Mouse (Mus musculus): ENCODE results near the gene Uvrag. TPM values are rescaled to one million over a fixed set of nuclear protein-coding genes. Genes with fewer than 3 reads are reported as not detected.

Gene Uvrag
- polyA plus RNA-seq, 1 experiment from 2014 or later: 15.0 TPM

DNA sequence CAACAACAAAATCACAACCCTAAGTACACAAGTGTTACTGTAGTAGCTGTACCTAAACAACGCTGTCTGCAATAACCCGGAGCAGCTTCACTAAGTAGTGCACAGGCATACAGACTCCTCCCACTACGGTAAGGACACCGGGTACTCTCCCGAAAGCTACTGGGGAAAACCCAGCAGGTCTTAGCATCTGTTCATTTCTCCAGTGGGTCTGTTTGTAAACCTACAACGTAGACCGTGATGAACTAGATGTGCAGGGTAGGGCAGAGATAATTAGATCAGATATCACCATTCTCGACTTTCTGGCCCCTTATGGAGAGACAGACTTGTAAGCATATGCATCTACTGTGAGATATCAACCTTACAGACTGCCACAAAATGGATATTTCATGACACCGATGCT lies 99.1 kb downstream of the Uvrag start:
- H3K4me2 ChIP-seq (replicated peaks): no peak overlapping the region
- no peaks in the 10 kb centered on the region for H3K27me3 ChIP-seq (replicated peaks)
- no peaks in the 10 kb centered on the region for H3K9me3 ChIP-seq
- no peaks in the 10 kb centered on the region for H3K36me3 ChIP-seq
- no peak overlapping the region for H3K4me3 ChIP-seq
- H3K4me1 ChIP-seq: peaks cover 8% of the 10 kb centered on the region; the same call in 1 of the 2 replicates
- WGBS: 83% methylated on average over 9 of the region's 9 CpGs
- H3K9ac ChIP-seq: no peak overlapping the region
- ATAC-seq (ENCODE audit: low FRiP score, low read depth): no peak
- H3K27ac ChIP-seq: no peak overlapping the region

- 93% methylated on average over 8 of the region's 8 CpGs for WGBS
- ATAC-seq (ENCODE audit: low FRiP score, low read depth): no peak
These were observed 101.0 kb downstream of the Uvrag start for GRCm38 (mm10) chr7:99039912-99040311.

GRCm38 (mm10) chr7:99036284-99036683 lies 104.7 kb downstream of the Uvrag start:
- H3K27me3 ChIP-seq (replicated peaks): no peaks in the 10 kb centered on the region
- no peak overlapping the region for H3K9ac ChIP-seq
- no peaks in the 10 kb centered on the region for H3K4me1 ChIP-seq
- no peak for ATAC-seq (ENCODE audit: low FRiP score, low read depth)
- WGBS: 91% methylated on average over 8 of the region's 8 CpGs
- H3K4me3 ChIP-seq: no peak overlapping the region
- H3K9me3 ChIP-seq: no peaks in the 10 kb centered on the region
- no peak overlapping the region for H3K27ac ChIP-seq
- no peaks in the 10 kb centered on the region for H3K36me3 ChIP-seq
- no peak overlapping the region for H3K4me2 ChIP-seq (replicated peaks)

More at GRCm38 (mm10) chr7:99039912-99040311, 101.0 kb downstream of the Uvrag start:
- H3K36me3 ChIP-seq: no peaks in the 10 kb centered on the region
- H3K4me1 ChIP-seq: no peaks in the 10 kb centered on the region
- H3K9me3 ChIP-seq: no peaks in the 10 kb centered on the region
- no peaks in the 10 kb centered on the region for H3K27me3 ChIP-seq (replicated peaks)
- no peak overlapping the region for H3K9ac ChIP-seq
- no peak overlapping the region for H3K27ac ChIP-seq
- H3K4me2 ChIP-seq (replicated peaks): no peak overlapping the region
- no peak overlapping the region for H3K4me3 ChIP-seq

GRCm38 (mm10) chr7:99034909-99035308 lies 106.0 kb downstream of the Uvrag start:
- H3K36me3 ChIP-seq: no peaks in the 10 kb centered on the region
- H3K4me2 ChIP-seq (replicated peaks): no peak overlapping the region
- no peaks in the 10 kb centered on the region for H3K9me3 ChIP-seq
- WGBS: 95% methylated on average over 2 of the region's 2 CpGs
- H3K9ac ChIP-seq: no peak overlapping the region
- H3K4me3 ChIP-seq: no peak overlapping the region
- no peak for ATAC-seq (ENCODE audit: low FRiP score, low read depth)
- no peaks in the 10 kb centered on the region for H3K27me3 ChIP-seq (replicated peaks)
- no peak overlapping the region for H3K27ac ChIP-seq
- H3K4me1 ChIP-seq: no peaks in the 10 kb centered on the region

GRCm38 (mm10) chr7:99033838-99034237 lies 107.1 kb downstream of the Uvrag start:
- no peaks in the 10 kb centered on the region for H3K4me1 ChIP-seq
- no peaks in the 10 kb centered on the region for H3K27me3 ChIP-seq (replicated peaks)
- H3K9ac ChIP-seq: no peak overlapping the region
- no peaks in the 10 kb centered on the region for H3K9me3 ChIP-seq
- WGBS: 90% methylated on average over 5 of the region's 5 CpGs
- no peak overlapping the region for H3K4me2 ChIP-seq (replicated peaks)
- no peak overlapping the region for H3K27ac ChIP-seq
- H3K36me3 ChIP-seq: no peaks in the 10 kb centered on the region
- no peak for ATAC-seq (ENCODE audit: low FRiP score, low read depth)
- H3K4me3 ChIP-seq: no peak overlapping the region

DNA sequence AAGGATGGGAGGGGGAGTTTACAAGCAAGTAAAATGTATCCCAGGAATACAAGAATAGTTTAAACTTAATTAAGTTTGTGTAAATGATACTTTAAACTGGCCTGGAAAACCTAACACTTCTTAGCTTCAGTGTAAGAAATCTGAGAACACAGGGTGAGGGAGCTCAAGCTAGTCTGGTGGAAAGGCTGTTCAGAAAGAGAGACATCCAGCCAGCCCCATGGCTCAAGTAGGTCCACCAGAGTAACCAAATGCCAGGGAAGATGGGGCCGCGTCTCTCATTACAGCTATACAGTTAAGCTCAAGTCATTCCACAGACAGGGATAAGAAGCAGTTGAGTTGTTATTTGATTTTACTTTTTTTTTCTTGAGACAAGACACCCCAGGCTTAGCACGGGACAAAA lies 107.6 kb downstream of the Uvrag start:
- Histone ChIP-seq H3K27me3 (replicated peaks) (no peaks in the 10 kb centered on the region), H3K4me3 (no peak overlapping the region), H3K9me3 (no peaks in the 10 kb centered on the region), H3K4me1 (no peaks in the 10 kb centered on the region), H3K4me2 (replicated peaks) (no peak overlapping the region), H3K27ac (no peak overlapping the region), H3K9ac (no peak overlapping the region), H3K36me3 (no peaks in the 10 kb centered on the region)
- WGBS: 95% methylated on average over 3 of the region's 3 CpGs
- ATAC-seq (ENCODE audit: low FRiP score, low read depth): no peak

GRCm38 (mm10) chr7:99032051-99032450 lies 108.9 kb downstream of the Uvrag start:
- H3K4me2 ChIP-seq (replicated peaks): no peak overlapping the region
- H3K9ac ChIP-seq: no peak overlapping the region
- H3K9me3 ChIP-seq: no peaks in the 10 kb centered on the region
- no peak for ATAC-seq (ENCODE audit: low FRiP score, low read depth)
- H3K27ac ChIP-seq: no peak overlapping the region
- WGBS: 95% methylated on average over 8 of the region's 8 CpGs
- no peak overlapping the region for H3K4me3 ChIP-seq
- H3K4me1 ChIP-seq: no peaks in the 10 kb centered on the region
- no peaks in the 10 kb centered on the region for H3K27me3 ChIP-seq (replicated peaks)
- no peaks in the 10 kb centered on the region for H3K36me3 ChIP-seq

- Histone ChIP-seq H3K27me3 (replicated peaks) (no peaks in the 10 kb centered on the region), H3K9ac (no peak overlapping the region), H3K4me1 (no peaks in the 10 kb centered on the region), H3K4me2 (replicated peaks) (no peak overlapping the region), H3K9me3 (no peaks in the 10 kb centered on the region), H3K4me3 (no peak overlapping the region), H3K27ac (no peak overlapping the region), H3K36me3 (no peaks in the 10 kb centered on the region)
- 91% methylated on average over 7 of the region's 7 CpGs for WGBS
- no peak for ATAC-seq (ENCODE audit: low FRiP score, low read depth)
These were observed 112.8 kb downstream of the Uvrag start for GRCm38 (mm10) chr7:99028108-99028507.

DNA sequence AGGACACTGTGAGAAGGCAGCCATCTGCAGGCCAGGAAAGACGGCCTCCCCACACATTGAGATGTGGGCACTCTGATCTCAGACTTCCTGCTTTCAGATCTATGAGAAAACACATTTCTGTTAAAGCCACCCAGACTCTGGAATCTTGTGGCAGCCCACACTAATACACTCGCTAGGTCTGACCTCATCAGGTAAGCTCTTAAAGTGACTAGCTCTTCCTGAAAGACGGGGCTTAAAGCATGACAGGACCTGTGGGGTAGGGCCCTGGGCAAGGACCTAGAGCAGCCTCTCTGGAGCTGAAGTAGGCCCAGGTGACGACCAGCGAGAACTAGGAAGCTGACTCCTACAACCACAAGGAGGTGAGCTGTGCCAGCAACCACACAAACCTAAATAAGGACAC lies 113.8 kb downstream of the Uvrag start:
- H3K4me2 ChIP-seq (replicated peaks): no peak overlapping the region
- WGBS: 89% methylated on average over 5 of the region's 5 CpGs
- no peak for ATAC-seq (ENCODE audit: low FRiP score, low read depth)
- no peak overlapping the region for H3K9ac ChIP-seq
- no peaks in the 10 kb centered on the region for H3K4me1 ChIP-seq
- no peaks in the 10 kb centered on the region for H3K9me3 ChIP-seq
- H3K27me3 ChIP-seq (replicated peaks): no peaks in the 10 kb centered on the region
- no peaks in the 10 kb centered on the region for H3K36me3 ChIP-seq
- no peak overlapping the region for H3K4me3 ChIP-seq
- H3K27ac ChIP-seq: no peak overlapping the region

DNA sequence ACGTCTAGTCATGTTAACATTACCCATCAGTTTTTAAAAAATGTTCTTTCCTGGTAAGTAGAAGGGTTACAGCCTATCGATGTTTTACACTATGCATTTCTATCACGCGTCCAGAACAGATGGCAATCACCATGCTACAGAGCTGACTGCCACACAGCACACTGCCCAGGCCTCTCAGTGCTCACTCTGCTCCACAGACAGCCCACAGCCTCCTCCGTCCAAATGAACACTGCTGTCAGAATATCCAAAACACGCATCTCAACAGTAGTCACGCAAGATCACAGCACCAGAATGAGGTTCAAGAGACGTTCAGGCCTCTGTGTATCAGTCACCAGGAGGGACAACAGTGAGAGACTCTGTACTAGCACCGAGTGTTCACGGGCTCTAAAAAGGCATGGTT lies 115.0 kb downstream of the Uvrag start:
- H3K4me2 ChIP-seq (replicated peaks): no peak overlapping the region

GRCm38 (mm10) chr7:99025265-99025664 lies 115.7 kb downstream of the Uvrag start:
- 89% methylated on average over 7 of the region's 7 CpGs for WGBS
- ATAC-seq (ENCODE audit: low FRiP score, low read depth): no peak
- H3K9ac ChIP-seq: no peak overlapping the region

More for the DNA sequence above, 115.0 kb downstream of the Uvrag start:
- no peaks in the 10 kb centered on the region for H3K36me3 ChIP-seq
- H3K4me1 ChIP-seq: no peaks in the 10 kb centered on the region
- 91% methylated on average over 10 of the region's 10 CpGs for WGBS
- ATAC-seq (ENCODE audit: low FRiP score, low read depth): no peak
- H3K27ac ChIP-seq: no peak overlapping the region
- H3K9me3 ChIP-seq: no peaks in the 10 kb centered on the region
- H3K4me3 ChIP-seq: no peak overlapping the region
- H3K9ac ChIP-seq: no peak overlapping the region
- H3K27me3 ChIP-seq (replicated peaks): no peaks in the 10 kb centered on the region

DNA sequence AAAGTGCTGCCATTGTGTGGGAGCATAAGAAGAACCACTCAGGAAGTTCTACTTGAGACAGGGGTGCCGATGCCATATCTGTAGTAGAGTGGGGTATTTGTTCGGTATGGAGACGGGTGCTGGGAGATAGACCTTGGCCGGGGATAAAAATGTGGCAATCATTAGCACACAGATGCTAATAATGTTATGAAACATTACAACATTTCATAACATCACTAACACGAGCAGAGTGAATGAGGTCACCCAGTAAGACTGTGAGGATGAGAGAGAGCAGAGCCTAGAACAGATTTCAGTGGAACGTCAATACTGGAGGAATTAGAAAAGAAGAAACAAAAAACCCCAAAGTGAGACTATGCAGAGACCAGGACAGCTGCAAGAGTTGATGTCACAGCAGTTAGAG lies 116.2 kb downstream of the Uvrag start:
- Histone ChIP-seq H3K4me1 (no peaks in the 10 kb centered on the region), H3K9me3 (no peaks in the 10 kb centered on the region), H3K27me3 (replicated peaks) (no peaks in the 10 kb centered on the region), H3K4me3 (no peak overlapping the region), H3K9ac (no peak overlapping the region), H3K27ac (no peak overlapping the region), H3K4me2 (replicated peaks) (no peak overlapping the region), H3K36me3 (no peaks in the 10 kb centered on the region)
- WGBS: 89% methylated on average over 6 of the region's 6 CpGs
- ATAC-seq (ENCODE audit: low FRiP score, low read depth): no peak

More at GRCm38 (mm10) chr7:99025265-99025664, 115.7 kb downstream of the Uvrag start:
- H3K4me1 ChIP-seq: no peaks in the 10 kb centered on the region
- no peaks in the 10 kb centered on the region for H3K9me3 ChIP-seq
- H3K4me2 ChIP-seq (replicated peaks): no peak overlapping the region
- no peaks in the 10 kb centered on the region for H3K36me3 ChIP-seq
- no peak overlapping the region for H3K27ac ChIP-seq
- no peak overlapping the region for H3K4me3 ChIP-seq
- H3K27me3 ChIP-seq (replicated peaks): no peaks in the 10 kb centered on the region

DNA sequence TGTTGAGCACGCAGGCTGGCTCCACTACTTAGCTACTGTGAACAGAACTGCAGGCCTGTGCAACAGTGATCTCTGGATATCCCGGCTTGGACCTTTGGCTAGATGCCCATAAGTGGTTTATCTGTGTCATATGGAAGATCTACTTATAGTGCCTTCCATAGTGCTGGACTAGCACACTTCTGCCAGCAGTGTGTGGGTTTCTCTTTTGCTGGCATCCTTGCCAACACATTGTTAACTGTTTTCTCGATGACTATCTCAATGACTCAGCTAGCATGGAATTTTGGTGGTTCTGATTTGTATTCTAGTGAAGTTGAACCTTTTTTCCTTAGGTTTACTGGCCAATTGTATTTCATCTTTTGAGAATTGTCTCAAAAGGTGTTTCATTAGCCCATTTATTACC lies 117.0 kb downstream of the Uvrag start:
- Histone ChIP-seq H3K9me3 (no peaks in the 10 kb centered on the region), H3K4me1 (no peaks in the 10 kb centered on the region), H3K9ac (no peak overlapping the region), H3K36me3 (no peaks in the 10 kb centered on the region), H3K4me3 (no peak overlapping the region), H3K4me2 (replicated peaks) (no peak overlapping the region), H3K27ac (no peak overlapping the region), H3K27me3 (replicated peaks) (no peaks in the 10 kb centered on the region)
- 92% methylated on average over 3 of the region's 3 CpGs for WGBS
- no peak for ATAC-seq (ENCODE audit: low FRiP score, low read depth)

All from neural tube, embryonic 12.5 days (tissue).